Mouse (Mus musculus): ENCODE measurements around the gene 2810004N23Rik.
"Not testable (repeated sequence)": the region's sequence is repeated elsewhere in the genome, so short reads cannot be mapped to it uniquely, and the experiment has no call there.

The 2810004N23Rik gene

DNA sequence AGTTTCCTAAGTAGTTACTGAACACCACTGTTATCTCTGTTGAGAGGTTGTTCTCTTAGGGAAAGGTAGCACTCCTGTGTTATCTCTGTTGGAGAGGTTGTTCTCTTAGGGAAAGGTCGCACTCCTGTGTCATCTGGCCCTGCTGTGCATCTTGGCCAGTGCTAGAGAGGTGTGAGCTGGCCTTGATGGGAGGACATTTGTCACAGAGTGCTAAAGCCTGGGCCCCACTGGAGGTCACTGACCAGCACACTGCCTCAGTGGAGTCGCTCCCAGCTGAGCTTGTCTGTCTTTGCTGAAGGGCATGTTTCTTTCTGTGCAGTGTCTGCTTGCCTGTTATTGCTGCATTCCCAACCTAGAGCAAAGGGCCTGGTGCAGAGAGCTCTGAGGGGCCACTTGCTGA lies 4.2 kb upstream of the 2810004N23Rik start:
- DNase-seq (ENCODE audit: inconsistent age in 2 of 2, low spot score in 1 of 2), result peak; percentile 67 to 76

DNA sequence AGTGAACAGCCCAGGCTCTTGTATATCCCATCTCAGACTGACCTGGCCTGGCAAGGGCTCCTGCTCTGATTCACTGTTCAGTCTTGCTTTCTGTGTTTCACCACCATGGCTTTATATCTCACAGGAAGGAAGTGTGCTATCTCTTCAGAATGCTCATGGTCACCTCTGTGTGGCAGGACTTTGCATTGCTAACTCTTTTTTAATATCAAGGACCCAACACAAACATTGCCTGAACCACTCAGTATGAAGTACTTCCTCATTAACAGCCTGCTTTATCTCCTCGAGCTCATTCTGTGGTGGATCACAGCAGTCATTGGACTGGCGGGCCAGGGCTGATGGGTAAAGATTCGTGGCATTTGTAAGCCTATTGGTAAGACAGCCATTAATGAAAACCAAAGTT lies 3.7 kb upstream of the 2810004N23Rik start:
- no peak for DNase-seq (ENCODE audit: inconsistent age in 2 of 2, low spot score in 1 of 2)

DNA sequence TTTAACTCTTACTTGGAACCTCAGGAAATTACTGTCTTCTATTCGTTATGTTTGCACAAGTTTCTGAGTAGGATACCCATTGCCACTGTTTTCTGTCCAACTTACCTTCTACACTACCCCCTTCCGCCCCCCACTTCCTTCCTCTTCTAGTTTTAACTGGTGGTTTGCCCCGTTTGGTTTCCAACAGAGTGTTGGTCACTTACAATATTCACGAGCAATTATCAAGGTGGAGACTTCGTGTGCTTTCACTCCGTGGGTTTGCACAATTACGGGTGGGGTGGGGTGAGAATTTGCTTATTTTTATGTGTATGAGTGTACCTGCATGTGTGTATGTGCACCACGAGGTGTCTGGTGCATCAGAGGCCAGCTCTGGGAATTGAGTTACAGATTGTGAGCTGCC lies 809 bp upstream of the 2810004N23Rik start:
- peak in 1 of 2 experiments; percentile 48 for DNase-seq (ENCODE audit: inconsistent age in 2 of 2, low spot score in 1 of 2)

DNA sequence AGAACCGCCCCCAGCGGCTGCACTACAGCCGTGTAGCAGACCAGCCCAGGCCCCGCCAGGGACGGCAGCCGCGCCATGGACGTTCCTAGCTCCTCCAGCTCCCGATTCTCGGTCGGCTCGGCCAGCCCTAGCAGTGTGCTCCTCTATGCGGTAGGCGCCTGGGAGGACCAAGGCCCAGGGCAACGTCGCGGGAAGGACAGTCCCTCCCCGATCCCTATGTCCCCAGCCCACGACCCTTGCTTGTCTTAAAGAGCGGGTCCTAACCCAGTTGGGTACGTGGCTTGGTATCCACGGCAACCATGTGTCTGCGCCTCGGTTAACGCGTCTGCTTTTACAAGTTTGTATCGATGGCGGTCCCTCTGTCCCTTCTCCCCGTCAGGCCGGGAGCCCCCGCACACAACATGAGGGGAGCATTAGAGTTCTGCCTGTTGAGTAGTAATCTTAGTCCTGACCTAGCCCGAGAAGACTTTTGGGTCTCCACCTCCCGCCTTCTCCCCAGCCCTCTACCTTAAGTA lies 300 bp upstream of the 2810004N23Rik start:
- no peak for DNase-seq (ENCODE audit: inconsistent age in 2 of 2, low spot score in 1 of 2)

DNA sequence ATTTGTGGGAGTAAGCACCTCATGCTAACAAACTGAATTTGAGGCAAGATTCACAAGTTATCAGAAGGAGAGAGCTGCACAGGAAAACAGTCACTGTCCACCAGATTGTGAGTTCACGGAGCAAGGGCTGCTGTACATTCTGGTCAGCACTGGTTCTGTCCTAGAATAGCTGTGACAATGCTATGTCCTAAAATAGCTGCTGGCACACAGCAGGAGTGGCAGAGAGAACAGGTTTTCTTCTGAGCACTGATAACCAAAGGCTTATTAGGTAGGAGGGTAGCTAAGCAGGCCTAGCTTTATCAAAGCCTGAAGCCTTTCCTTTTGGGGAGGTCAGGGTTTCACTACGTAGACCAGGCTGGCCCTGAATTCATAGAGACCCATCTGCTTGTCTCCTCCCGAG lies 2.7 kb downstream of the 2810004N23Rik start:
- DNase-seq (ENCODE audit: inconsistent age in 2 of 2, low spot score in 1 of 2), result no peak

DNA sequence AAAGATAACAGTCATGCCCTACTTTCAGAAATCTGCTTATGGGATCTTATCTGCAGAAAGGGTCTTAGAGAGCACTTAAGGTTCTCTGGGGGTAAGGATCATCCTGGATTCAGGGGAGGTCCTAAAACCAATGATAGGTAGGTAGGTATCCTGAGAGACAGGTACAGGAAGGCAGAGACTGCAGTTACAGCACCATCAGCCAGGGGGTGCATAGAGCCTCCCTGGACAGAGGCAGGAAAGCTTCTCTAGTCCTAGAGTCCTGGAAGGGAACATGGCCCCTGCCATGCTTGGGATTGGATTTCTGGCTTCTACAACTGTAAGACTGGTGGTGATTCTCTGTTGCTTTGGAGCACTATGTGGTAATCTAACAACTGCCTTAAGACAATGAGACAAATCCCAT lies 3.5 kb downstream of the 2810004N23Rik start:
- DNase-seq (ENCODE audit: inconsistent age in 2 of 2, low spot score in 1 of 2), result peak in 1 of 2 experiments; percentile 64

DNA sequence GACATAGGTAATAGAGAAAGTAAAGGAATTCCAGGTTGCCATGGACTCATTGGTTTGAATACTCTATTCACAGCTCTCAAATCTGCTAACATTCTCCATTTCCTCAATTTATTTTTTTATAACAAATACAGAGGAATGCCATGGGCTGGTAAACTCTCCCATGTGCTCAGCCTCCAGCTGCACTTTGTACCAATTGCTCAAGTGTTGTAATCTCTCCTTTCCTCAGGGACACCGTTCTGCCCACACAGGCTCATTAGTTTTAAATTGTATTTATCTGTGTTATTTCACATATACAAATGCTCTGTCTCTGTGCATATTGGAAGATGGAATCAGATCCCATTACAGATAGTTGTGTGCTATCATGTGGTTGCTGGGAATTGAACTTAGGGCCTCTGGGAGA lies 9.4 kb downstream of the 2810004N23Rik start:
- no peak for DNase-seq (ENCODE audit: inconsistent age in 2 of 2, low spot score in 1 of 2)

DNA sequence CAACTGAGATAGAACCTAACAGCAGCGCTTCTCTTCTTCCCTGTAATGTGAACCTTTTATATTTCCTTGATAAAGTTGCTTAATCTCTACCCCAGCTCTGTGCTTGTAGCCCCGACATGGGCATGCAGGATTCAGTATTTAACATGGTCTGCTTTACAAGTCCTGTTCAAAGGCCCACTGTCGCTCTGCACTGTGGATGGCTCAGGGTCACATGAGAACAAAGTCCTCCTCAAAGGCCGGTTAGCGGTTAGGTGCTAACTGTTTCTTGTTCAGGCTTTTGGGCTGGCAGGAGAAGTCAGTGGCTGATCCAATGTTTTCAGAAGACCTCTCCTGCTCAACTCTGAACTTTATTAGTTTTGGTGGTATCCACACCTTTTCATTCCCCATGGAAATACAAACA lies 17.3 kb downstream of the 2810004N23Rik start:
- DNase-seq (ENCODE audit: inconsistent age in 2 of 2, low spot score in 1 of 2), result no peak

DNA sequence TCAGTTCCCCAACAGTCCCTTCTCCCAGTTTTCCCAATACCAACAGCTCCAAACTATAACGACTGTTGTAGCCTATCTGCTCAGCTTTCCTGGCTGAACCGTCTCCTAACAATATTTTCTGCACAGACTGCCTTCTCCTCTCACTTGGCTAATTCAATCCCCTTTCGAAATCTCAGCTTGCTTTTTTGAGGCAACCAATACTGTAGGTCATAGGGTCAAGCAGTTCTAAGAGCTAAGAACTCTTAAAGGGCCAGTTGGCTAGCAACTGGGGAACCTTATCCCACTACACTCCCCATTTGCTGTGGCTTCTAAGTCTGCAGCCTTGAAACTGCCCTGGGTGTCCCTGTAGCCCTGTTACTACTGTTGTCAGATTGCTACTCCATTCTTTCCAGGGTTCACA lies 17.8 kb downstream of the 2810004N23Rik start:
- DNase-seq (ENCODE audit: inconsistent age in 2 of 2, low spot score in 1 of 2), result no peak

DNA sequence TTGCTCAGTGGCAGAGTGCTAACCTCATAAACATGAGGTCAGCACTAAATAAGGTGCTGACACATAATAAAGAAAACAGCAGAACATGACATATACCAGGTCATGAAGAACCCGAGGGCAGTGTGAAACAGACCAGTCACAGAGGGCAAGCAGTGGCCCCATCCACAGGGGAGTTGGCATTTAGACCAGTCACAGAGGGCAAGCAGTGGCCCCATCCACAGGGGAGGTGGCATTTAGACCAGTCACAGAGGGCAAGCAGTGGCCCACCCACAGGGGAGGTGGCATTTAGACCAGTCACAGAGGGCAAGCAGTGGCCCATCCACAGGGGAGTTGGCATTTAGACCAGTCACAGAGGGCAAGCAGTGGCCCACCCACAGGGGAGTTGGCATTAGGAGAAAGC lies 20.0 kb downstream of the 2810004N23Rik start:
- DNase-seq (ENCODE audit: inconsistent age in 2 of 2, low spot score in 1 of 2), result not testable (repeated sequence)

DNA sequence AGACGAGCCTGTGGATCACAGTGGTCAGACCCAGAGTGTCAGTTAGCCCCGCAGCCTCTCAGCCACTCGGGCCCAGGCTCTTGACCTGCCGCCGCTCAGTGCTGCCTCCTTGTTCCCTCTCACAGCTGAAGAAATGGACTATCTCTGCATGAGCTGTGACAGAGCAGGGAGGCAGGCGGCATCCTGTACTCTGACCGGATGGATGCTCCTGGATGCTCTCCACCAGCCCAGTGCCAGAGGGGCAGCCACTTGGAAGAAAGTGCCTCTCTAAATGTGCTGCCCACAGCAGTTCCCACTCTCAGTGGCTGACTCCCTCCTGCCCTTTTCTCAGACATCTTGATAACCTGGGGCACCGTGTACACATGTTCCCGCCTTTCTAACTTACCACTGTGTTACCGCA lies 21.1 kb downstream of the 2810004N23Rik start:
- no peak for DNase-seq (ENCODE audit: inconsistent age in 2 of 2, low spot score in 1 of 2)

DNA sequence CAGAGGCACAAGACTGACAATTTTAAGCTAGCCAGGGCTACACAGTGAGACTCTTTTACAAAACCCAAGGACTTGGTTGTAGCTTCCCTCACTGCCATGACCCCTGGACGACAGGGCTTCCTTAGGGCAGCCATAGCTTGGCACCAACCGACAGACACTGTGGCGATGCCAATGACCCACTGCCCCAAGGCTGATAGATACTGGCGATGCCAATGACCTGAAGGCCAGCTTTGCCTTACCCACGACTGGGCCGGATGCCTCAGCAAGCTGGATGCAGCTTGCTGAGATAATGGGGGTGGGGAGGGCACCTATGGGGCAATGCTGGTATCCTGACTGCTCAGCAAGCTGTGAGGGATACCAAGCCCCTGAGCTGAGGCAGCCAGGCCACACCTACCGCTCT lies 22.0 kb downstream of the 2810004N23Rik start:
- no peak for DNase-seq (ENCODE audit: inconsistent age in 2 of 2, low spot score in 1 of 2)

DNA sequence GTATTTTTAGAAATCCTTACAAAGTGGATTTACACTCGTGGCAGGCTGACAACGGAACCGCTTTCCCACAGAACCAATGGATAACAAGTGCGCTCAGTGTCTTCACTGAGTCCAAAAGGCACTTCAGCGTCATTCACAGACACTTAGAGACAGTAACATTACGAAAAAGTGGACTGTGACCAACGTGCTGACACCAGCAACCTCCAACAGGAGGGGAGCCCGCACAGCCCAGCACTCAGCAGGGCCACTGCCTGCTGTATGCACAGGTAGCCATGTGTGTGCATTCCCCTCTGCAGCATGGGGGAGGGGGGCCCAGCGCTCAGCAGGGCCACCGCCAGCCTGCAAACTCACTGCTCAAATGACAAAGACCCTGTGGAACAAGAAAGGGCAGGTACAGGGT lies 23.5 kb downstream of the 2810004N23Rik start:
- no peak for DNase-seq (ENCODE audit: inconsistent age in 2 of 2, low spot score in 1 of 2)

DNA sequence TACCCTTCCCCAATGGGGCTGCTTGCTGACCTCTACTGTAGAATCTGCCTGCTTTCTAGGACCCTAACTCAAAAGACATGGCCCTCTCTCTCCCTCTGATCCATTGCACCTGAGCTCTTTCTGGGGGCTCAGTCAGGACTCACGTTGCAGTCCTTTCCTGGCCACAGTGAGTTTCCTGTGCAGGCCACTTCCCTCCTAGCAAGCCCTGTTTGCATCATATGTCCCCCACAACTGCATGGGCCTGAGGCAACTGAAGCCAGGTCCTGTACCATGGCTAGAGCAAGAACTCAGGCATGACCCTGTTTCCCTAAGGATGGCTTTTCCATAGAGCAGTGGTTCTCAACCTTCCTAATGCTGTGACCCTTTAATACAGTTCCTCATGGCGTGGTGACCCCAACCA lies 25.0 kb downstream of the 2810004N23Rik start:
- no peak for DNase-seq (ENCODE audit: inconsistent age in 2 of 2, low spot score in 1 of 2)

DNA sequence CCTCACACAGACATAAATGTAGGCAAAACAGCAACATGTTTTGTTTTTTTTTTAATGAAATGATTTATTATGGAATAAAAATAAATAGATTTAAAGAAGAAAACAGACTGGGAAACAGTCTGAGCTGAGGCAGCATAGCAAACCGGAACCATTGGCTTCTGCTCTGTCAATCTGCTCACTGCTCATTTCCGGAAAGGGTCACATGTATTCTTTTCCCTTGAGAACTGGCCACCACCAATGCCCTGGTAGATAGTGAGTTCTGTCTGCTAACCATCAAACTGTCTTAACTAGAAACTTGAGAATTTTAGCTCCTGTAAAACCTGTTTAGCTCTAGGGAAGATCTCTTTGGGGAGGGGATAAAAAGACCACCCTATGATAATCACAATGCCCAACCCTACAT lies 26.0 kb downstream of the 2810004N23Rik start:
- no peak for DNase-seq (ENCODE audit: inconsistent age in 2 of 2, low spot score in 1 of 2)

DNA sequence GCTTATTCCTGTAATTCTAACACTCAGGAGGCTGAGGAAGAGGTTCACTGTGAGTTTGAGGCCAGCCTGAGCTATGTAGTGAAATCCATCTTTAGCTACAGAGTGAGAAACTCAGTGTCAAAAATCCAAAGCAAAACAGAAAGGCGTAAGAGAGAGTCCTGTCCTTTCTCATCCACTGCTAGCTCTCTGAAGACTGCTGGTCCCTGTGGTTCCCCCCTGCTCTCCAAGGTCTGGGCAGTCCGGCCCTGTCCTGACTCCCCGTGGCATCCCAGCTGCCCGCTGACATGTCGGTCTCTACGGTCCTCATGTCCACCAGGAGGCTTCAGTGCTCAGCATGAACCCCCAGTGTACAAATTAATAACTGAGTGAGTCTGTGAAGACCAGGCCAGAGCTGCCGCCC lies 26.6 kb downstream of the 2810004N23Rik start:
- no peak for DNase-seq (ENCODE audit: inconsistent age in 2 of 2, low spot score in 1 of 2)

DNA sequence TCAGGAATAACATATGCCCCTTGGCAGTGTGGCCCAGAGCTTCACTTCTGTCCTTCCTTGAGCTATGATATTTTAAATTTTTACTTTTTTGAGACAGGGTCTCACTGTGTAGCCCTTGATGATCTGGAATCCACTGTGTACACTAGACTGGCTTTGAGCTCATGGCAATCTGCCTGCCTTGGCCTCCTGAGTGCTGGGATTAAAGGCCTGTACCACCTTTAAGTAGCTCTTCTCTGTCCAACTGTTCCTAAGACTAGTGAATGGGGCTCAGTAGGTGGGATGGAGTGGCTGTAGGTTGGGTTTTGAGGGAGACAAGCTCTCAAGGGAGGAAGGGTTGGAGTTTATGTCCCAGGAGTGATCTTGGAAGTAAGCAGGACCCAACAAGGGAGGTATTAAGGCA lies 27.1 kb downstream of the 2810004N23Rik start:
- DNase-seq (ENCODE audit: inconsistent age in 2 of 2, low spot score in 1 of 2), result no peak

DNA sequence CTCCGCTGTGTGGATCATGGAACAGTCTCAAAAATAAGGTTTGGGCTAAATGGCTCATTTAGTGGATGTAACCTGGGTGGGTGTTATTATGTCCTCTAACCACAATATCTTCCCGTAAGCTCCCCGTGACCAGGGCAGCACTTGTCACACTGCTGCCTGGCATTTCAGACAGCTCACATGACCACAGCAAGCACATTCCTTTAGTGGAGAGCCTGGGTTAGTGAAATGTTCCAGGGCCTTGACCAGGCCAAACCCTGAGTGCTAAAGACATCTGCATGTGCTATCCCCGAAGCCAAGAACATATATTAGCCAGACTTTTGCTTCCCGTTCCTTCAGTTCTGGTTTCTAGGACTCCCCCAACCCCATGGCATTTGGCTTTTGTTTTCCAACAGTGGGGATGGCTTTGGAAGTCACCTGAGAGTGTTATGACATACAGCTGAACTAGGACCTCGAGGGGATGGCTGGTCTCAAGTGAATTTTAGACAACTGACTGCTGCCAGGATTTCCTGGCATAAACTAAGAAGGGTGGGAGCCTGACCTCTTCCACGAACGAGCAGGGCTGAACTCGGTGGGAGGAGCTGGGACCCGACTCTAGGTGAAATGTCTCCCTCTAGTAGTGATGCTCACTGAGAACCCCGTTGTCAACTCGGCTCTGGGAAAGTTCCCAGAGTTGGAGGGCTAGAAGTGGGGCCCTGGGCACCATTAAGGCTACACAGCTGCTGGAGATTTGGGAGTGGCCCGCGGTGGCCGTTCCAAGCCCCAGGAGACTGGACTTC lies 29.3 kb downstream of the 2810004N23Rik start:
- DNase-seq (ENCODE audit: inconsistent age in 2 of 2, low spot score in 1 of 2), result peak in 1 of 2 experiments; percentile 48

DNA sequence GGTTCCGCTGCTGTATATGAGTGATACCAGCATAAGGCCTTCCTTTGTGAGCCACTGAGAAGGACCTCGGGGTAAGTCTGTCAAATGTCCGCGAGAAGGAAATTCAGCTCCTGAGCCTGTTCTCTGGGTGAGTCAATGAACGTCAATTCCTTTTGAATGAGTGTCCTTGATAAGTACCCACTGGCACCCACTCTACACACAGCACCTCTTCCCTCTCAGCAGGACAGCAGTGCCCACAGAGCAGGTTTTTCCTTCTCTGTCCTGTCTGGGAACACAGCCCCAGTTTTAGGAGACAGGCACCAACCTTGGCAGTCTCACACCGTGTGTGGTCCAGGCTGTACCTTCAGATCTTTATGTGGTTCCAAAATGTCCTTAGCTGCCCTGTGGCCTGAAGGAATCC lies 31.0 kb downstream of the 2810004N23Rik start:
- DNase-seq (ENCODE audit: inconsistent age in 2 of 2, low spot score in 1 of 2), result no peak

DNA sequence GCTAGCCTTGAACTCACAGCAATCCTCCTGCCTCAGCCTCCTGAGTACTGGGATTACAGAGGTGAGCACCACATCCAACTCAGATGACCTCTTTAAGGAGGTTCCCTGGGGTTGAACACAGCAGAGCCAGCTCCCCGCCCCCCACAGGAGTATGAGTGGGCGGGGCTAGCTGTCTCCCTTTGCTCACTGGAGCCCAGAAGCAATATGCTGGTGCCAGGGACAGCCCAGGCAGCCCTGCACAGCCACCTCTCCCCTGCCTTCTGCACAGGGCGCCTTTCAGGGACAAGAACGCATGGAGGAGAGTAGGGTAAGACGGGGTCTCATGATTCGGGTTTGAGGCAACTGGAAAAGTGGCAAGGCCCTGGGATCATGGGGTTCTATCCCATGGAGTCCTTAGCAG lies 31.4 kb downstream of the 2810004N23Rik start:
- peak in 1 of 2 experiments; percentile 28 for DNase-seq (ENCODE audit: inconsistent age in 2 of 2, low spot score in 1 of 2)

DNA sequence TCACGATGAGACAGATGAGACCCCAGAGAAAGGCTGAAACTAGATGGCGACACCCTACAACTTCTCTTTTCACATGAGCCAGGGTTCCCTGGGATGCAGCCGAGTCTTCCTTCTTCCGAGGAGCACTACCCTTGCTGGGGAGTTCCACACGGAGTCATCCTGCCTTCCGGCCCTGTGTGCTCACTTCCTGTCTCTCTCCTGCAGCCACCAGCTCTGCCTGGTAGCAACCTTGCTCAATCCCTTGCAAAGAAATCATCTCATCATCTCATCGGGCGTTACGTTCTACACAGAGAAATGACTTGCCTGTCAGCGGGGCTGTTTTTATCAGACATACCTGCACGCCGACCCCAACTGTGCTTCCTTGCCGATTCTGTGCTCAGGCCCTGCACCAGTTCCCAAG lies 32.9 kb downstream of the 2810004N23Rik start:
- DNase-seq (ENCODE audit: inconsistent age in 2 of 2, low spot score in 1 of 2), result peak in 1 of 2 experiments; percentile 18

DNA sequence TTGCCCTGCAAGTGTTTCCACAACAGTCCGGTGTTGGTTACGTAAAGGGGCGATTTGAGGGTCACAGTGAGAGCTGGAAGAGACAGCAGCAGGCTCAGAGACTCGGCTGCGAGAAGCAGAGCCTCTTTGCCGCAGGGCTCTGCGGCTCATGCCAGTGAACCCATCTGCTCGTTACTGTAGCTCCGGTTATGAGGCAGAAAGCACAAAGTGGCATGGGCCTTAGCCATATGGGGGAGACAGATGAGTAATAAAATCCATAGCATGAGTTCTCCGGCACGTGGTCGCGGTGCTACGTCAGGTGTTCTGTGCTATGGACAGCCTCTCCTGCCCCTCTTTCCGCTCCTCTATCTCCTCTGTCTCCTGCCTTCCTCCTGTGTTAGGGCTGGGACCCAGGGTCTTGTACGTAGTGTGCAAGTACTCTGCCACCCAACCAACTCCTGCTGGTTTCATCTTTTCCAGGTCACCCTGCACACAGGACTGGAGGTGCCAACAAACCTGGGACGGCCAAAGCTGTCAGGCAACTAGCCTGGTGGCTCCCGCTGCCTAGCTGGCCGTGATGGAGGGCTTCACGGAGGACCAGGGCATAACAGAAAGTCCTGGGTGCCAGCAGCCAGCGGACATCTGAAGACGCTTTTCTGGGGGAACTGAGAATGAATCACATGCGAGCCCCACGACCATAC lies 34.2 kb downstream of the 2810004N23Rik start:
- peak in 1 of 2 experiments; percentile 14 for DNase-seq (ENCODE audit: inconsistent age in 2 of 2, low spot score in 1 of 2)

Data from adrenal gland, adult (tissue).